Mouse (Mus musculus): ENCODE data around the gene Btbd19. TPM values are rescaled to one million over a fixed set of nuclear protein-coding genes. Genes with fewer than 3 reads are reported as not detected.

The Btbd19 gene
- polyA plus RNA-seq, 2 experiments from 2014 or later, result 18.5 to 19.2 TPM

Other genes starting within 250 kb of the Btbd19 start
- not detected for gene Zswim5, start 248.3 kb downstream of the Btbd19 start, polyA plus RNA-seq (2017; shearing (Covaris generic))
- 10 to 100 TPM; 74.1 to 89.7 TPM for gene Urod, start 131.3 kb downstream of the Btbd19 start, polyA plus RNA-seq (2017; shearing (Covaris generic))
- gene Hectd3, start 130.4 kb downstream of the Btbd19 start, polyA plus RNA-seq (2017; shearing (Covaris generic)), result 1 to 10 TPM; 8.8 to 8.9 TPM
- 10 to 100 TPM; 33.7 to 39.2 TPM for gene Eif2b3, start 106.3 kb downstream of the Btbd19 start, polyA plus RNA-seq (2017; shearing (Covaris generic))
- gene Ptch2, start 29.6 kb downstream of the Btbd19 start, polyA plus RNA-seq (2017; shearing (Covaris generic)), result under 1 TPM in 1 of 2 experiments, not detected in 1; 0.76 TPM
- gene Tctex1d4, start 1.1 kb upstream of the Btbd19 start, polyA plus RNA-seq (2017; shearing (Covaris generic)), result 1 to 10 TPM; 3.2 to 6.2 TPM
- gene Plk3, start 8.2 kb upstream of the Btbd19 start, polyA plus RNA-seq (2017; shearing (Covaris generic)), result 10 to 100 TPM; 12.2 to 13.2 TPM
- gene Rps8, start 30.5 kb upstream of the Btbd19 start, polyA plus RNA-seq (2017; shearing (Covaris generic)), result 100 to 1,000 TPM; 663 to 923 TPM
- 1 to 10 TPM; 2.8 to 8.7 TPM for gene Kif2c, start 56.9 kb upstream of the Btbd19 start, polyA plus RNA-seq (2017; shearing (Covaris generic))
- under 1 TPM; 0.55 to 0.75 TPM for gene Tmem53, start 126.2 kb upstream of the Btbd19 start, polyA plus RNA-seq (2017; shearing (Covaris generic))
- gene Armh1, start 126.4 kb upstream of the Btbd19 start, polyA plus RNA-seq (2017; shearing (Covaris generic)), result not detected

All from CD4-positive, CD25-positive, alpha-beta regulatory T cell, adult 4 months (primary cell).